Mouse (Mus musculus) heart, postnatal 0 days (tissue): Measurements from ENCODE around the gene Slc9a5. TPM values are rescaled to one million over a fixed set of nuclear protein-coding genes. Genes with fewer than 3 reads are reported as not detected.

Experiments used
- ATAC-seq: fragments of 200-750 bp; cut with Nextera tagmentation; 2 replicates; pipeline ENCODE4 v1.8.0; 2017; ENCODE audit warnings: low read depth, moderate number of reproducible peaks, moderate library complexity; ENCODE audit not compliant: insufficient read depth
- DNase-seq: peaks from one replicate; pipeline ENCODE4 v3.0.0-alpha.2; 2016; ENCODE audit warnings: low spot score
- H3K27ac ChIP-seq: fragments of 300-500 bp; sonication (generic); 2 replicates; pipeline ENCODE4 v1.5.1; 2014; ENCODE audit warnings: low read depth, mild to moderate bottlenecking
- H3K27me3 ChIP-seq: fragments of 300-500 bp; sonication (generic); 2 replicates; pipeline ENCODE4 v1.6.1; 2014; ENCODE audit warnings: low read length, mixed read lengths; ENCODE audit not compliant: control insufficient read depth, insufficient read depth
- H3K36me3 ChIP-seq: fragments of 300-500 bp; sonication (generic); replicated peaks from 2 replicates; pipeline ENCODE4 v1.6.1; 2014; ENCODE audit warnings: low read length, mixed read lengths; ENCODE audit not compliant: control insufficient read depth, insufficient read depth
- H3K4me1 ChIP-seq: fragments of 300-500 bp; sonication (generic); 2 replicates; pipeline ENCODE4 v1.6.1; 2014; ENCODE audit warnings: antibody characterized with exemption; ENCODE audit not compliant: control insufficient read depth, insufficient read depth
- H3K4me2 ChIP-seq: fragments of 300-500 bp; sonication (generic); 2 replicates; pipeline ENCODE4 v1.6.1; 2014; ENCODE audit warnings: low read depth, mild to moderate bottlenecking, low read length, moderate library complexity
- H3K4me3 ChIP-seq: fragments of 300-500 bp; sonication (generic); 2 replicates; pipeline ENCODE4 v1.5.1; 2014; ENCODE audit warnings: low read depth, low read length
- H3K9ac ChIP-seq: fragments of 300-500 bp; sonication (generic); replicated peaks from 2 replicates; pipeline ENCODE4 v1.6.1; 2014; ENCODE audit warnings: low read depth, low read length, mixed read lengths
- H3K9me3 ChIP-seq: fragments of 300-500 bp; sonication (generic); replicated peaks from 2 replicates; pipeline ENCODE4 v1.6.1; 2016; ENCODE audit warnings: low read length; ENCODE audit not compliant: control insufficient read depth
- CTCF ChIP-seq: IDR thresholded peaks from 2 replicates; pipeline ENCODE4 v1.5.1; 2016; ENCODE audit warnings: antibody characterized with exemption, control low read depth, low read depth
- EP300 ChIP-seq: IDR thresholded peaks from 2 replicates; pipeline ENCODE4 v1.6.1; 2016; ENCODE audit warnings: antibody characterized with exemption, low read depth
- WGBS: fragments of 180-500 bp; shearing (Covaris S2); extraction: QIAGEN DNeasy Blood & Tissue Kit; methylation state at CpG from one replicate; pipeline ENCODE4 v1.1.7; 2014; 5-methylcytosine and 5-hydroxymethylcytosine counted together
- polyA plus RNA-seq: library from polyadenylated mRNA; unstranded; fragments of >200 nt; fragmentation: Nextera tagmentation; extraction: Ambion mirVana; gene quantifications from 2 replicates; pipeline ENCODE4 v1.2.1, GENCODE M21; 2015
- total RNA-seq: library from RNA; depleted of rRNA; stranded (reverse); fragments of >200 nt; gene quantifications from 2 replicates; pipeline ENCODE4 v1.2.3, GENCODE M21; 2014; ENCODE audit warnings: low replicate concordance

Slc9a5 gene
- total and polyA plus RNA-seq, 2 experiments from 2014 or later: 0.41 to 1.2 TPM

- Histone ChIP-seq H3K4me2 (no peak overlapping the region), H3K4me1 (peaks cover 30% of the 10 kb centered on the region), H3K9me3 (no peaks in the 10 kb centered on the region), H3K27ac (peak overlapping the region; percentile 30; the same call in 1 of the 2 replicates), H3K9ac (0 out of 2 replicates have a peak overlapping the region, but pooled peaks have one; percentile 9), H3K4me3 (no peak overlapping the region), H3K27me3 (no peaks in the 10 kb centered on the region), H3K36me3 (peaks cover 48% of the 10 kb centered on the region)
- ATAC-seq (no peak), DNase-seq (no peak)
- 19% methylated on average over 4 of the region's 4 CpGs for WGBS
- TF ChIP-seq CTCF (no peak), EP300 (no peak)
These were observed 9.7 kb upstream of the Slc9a5 start for GRCm38 (mm10) chr8:105338992-105339391.

- 43% methylated on average over 6 of the region's 6 CpGs for WGBS
- Histone ChIP-seq H3K4me1 (peaks cover 35% of the 10 kb centered on the region), H3K9ac (no peak overlapping the region), H3K36me3 (peaks cover 38% of the 10 kb centered on the region), H3K27ac (peak overlapping the region; percentile 17), H3K27me3 (no peaks in the 10 kb centered on the region), H3K4me2 (no peak overlapping the region), H3K9me3 (no peaks in the 10 kb centered on the region), H3K4me3 (no peak overlapping the region)
- no peak for DNase-seq
- ATAC-seq: no peak
- no peak for TF ChIP-seq CTCF
- no peak for TF ChIP-seq EP300
These were observed 8.6 kb upstream of the Slc9a5 start for GRCm38 (mm10) chr8:105339886-105340635.

DNA sequence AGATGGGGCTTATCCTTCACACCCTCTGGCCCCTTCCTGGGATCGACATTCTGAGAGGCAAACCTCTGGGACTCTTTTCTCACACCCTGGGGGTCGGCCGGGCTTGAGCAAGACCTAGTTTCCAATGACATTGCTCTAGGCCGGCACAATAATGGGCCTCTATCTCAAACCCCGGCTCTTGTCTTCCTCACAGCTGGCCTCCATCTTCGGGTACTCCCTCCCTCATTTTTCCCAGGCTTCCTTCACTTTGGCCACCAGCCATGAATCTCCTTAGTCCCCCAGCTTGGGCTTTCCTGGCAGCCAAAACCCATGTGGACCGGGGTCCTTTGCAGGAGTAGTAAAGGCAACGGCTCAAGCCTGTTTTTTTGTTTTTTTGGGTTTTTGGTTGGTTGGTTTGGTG is 7.2 kb upstream of the Slc9a5 start:
- Histone ChIP-seq H3K4me1 (peaks cover 48% of the 10 kb centered on the region), H3K9me3 (no peaks in the 10 kb centered on the region), H3K27me3 (no peaks in the 10 kb centered on the region), H3K36me3 (peaks cover 25% of the 10 kb centered on the region), H3K4me2 (no peak overlapping the region), H3K27ac (peak overlapping the region; percentile 50), H3K9ac (no peak overlapping the region), H3K4me3 (no peak overlapping the region)
- TF ChIP-seq CTCF (no peak), EP300 (no peak)
- no peak for DNase-seq
- 15% methylated on average over 8 of the region's 8 CpGs for WGBS
- no peak for ATAC-seq

- 80% methylated on average over 4 of the region's 4 CpGs for WGBS
- Histone ChIP-seq H3K4me3 (no peak overlapping the region), H3K4me1 (peaks cover 50% of the 10 kb centered on the region), H3K9ac (no peak overlapping the region), H3K36me3 (peaks cover 12% of the 10 kb centered on the region), H3K27me3 (no peaks in the 10 kb centered on the region), H3K9me3 (no peaks in the 10 kb centered on the region), H3K4me2 (no peak overlapping the region), H3K27ac (no peak overlapping the region)
- no peak for TF ChIP-seq EP300
- no peak for TF ChIP-seq CTCF
- DNase-seq (no peak), ATAC-seq (no peak)
These were observed 5.9 kb upstream of the Slc9a5 start for GRCm38 (mm10) chr8:105342768-105343167.

DNA sequence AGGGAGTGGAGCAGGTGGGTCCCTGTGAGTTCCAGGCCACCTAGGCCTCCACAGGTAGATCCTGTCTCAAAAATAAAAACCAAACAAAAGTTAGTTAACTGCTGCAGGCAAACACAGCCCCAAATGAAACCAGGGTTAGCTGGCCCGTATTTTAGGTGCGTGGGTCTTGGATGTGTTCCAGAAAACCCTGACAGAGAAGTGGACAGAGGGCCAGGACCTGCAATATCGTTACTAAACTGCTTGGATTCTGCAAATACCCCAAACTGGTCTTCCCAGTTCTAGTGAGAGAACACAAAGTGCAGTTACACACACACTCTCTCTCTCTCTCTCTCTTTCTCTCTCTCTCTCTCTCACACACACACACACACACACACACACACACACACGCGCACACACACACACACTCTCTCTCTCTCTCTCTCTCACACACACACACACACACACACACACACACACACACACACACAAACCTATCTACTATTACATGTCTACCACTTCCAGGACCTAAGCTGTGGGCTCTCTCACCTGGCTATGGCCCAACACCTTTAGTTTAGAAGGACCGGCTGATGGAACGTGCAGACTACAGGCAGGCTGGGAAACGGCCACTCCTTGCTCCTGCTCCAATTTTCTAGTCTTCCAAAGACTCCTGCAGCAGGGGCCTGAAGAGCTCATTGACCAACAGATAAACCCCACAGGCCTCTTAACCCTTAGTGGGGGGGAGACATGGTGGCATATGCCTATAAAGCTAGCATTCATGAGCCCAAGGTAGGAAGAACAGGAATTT is 4.7 kb upstream of the Slc9a5 start:
- H3K4me3 ChIP-seq: no peak overlapping the region
- 44% methylated on average over 8 of the region's 8 CpGs for WGBS
- H3K27me3 ChIP-seq: no peaks in the 10 kb centered on the region
- DNase-seq: no peak
- ATAC-seq: no peak
- H3K9ac ChIP-seq: no peak overlapping the region
- H3K4me1 ChIP-seq: peaks cover 52% of the 10 kb centered on the region
- TF ChIP-seq EP300 (no peak), CTCF (no peak)
- no peaks in the 10 kb centered on the region for H3K36me3 ChIP-seq
- H3K4me2 ChIP-seq: no peak overlapping the region
- no peaks in the 10 kb centered on the region for H3K9me3 ChIP-seq
- no peak overlapping the region for H3K27ac ChIP-seq
